Mouse (Mus musculus) MEL (cell line): ENCODE measurements around the gene Zswim5.

Experiments
- CHD2 ChIP-seq: IDR thresholded peaks from 2 replicates; pipeline ENCODE4 v1.6.1; 2011; ENCODE audit warnings: low read length, improper control_type of control experiment
- CTCF ChIP-seq, 3 experiments: IDR thresholded peaks in 2 of 3; conservative IDR thresholded peaks in 1 of 3; 2 replicates each; pipeline ENCODE4 v1.5.1; 2011 to 2012; ENCODE audit warnings: low read length in 3 of 3, low read depth in 2 of 3, mild to moderate bottlenecking in 2 of 3, improper control_type of control experiment in 1 of 3, inconsistent platforms in 1 of 3, mixed read lengths in 1 of 3, moderate library complexity in 1 of 3; ENCODE audit not compliant: control insufficient read depth in 1 of 3, insufficient read depth in 1 of 3, poor library complexity in 1 of 3, severe bottlenecking in 1 of 3
- MXI1 ChIP-seq: IDR thresholded peaks from 2 replicates; pipeline ENCODE4 v1.6.1; 2011; ENCODE audit warnings: mild to moderate bottlenecking, low read depth, low read length, improper control_type of control experiment
- NRF1 ChIP-seq: IDR thresholded peaks from 2 replicates; pipeline ENCODE4 v1.6.1; 2014; ENCODE audit warnings: low read depth, mild to moderate bottlenecking, inconsistent platforms, low read length, improper control_type of control experiment, moderate library complexity; ENCODE audit not compliant: poor library complexity, insufficient read depth, severe bottlenecking
- POLR2A ChIP-seq, 2 experiments: IDR thresholded peaks; 2 replicates each; pipeline ENCODE4 v1.6.1; 2011 to 2012; ENCODE audit warnings: low read length in 2 of 2, mild to moderate bottlenecking in 2 of 2, control low read depth in 1 of 2, improper control_type of control experiment in 1 of 2, low read depth in 1 of 2, moderate library complexity in 1 of 2; ENCODE audit not compliant: control insufficient read depth in 1 of 2, insufficient read depth in 1 of 2, poor library complexity in 1 of 2
- TCF12 ChIP-seq: IDR thresholded peaks from 2 replicates; pipeline ENCODE4 v1.6.1; 2014; ENCODE audit warnings: low read depth, mild to moderate bottlenecking, inconsistent platforms, low read length, improper control_type of control experiment, moderate library complexity
- USF1 ChIP-seq: IDR thresholded peaks from 2 replicates; pipeline ENCODE4 v1.6.1; 2014; ENCODE audit warnings: low read depth, mild to moderate bottlenecking, inconsistent platforms, low read length, improper control_type of control experiment, moderate library complexity

GRCm38 (mm10) chr4:116942695-116943094 is 65.5 kb downstream of the Zswim5 start:
- TF ChIP-seq TCF12 (no peak), CHD2 (no peak), CTCF (IDR thresholded peaks at IDR 0.05 in 2 of 3, conservative IDR thresholded peaks at IDR 0.05 in 1 of 3; ENCODE audit: control insufficient read depth in 1 of 3, insufficient read depth in 1 of 3, low read depth in 2 of 3, low read length in 3 of 3, poor library complexity in 1 of 3, severe bottlenecking in 1 of 3) (no peak), MXI1 (no peak), POLR2A (IDR thresholded peaks at IDR 0.05; ENCODE audit: control insufficient read depth in 1 of 2, insufficient read depth in 1 of 2, low read depth in 1 of 2, low read length in 2 of 2, poor library complexity in 1 of 2) (no peak), USF1 (no peak), NRF1 (no peak)
